Mouse (Mus musculus) heart, embryonic 11.5 days (tissue): ENCODE measurements around the gene Gm4559. TPM values are rescaled to one million over a fixed set of nuclear protein-coding genes. Genes with fewer than 3 reads are reported as not detected.
"Not testable (repeated sequence)": the region's sequence is repeated elsewhere in the genome, so short reads cannot be mapped to it uniquely, and the experiment has no call there.

Experiments used
- ATAC-seq: fragments of 200-750 bp; cut with Nextera tagmentation; replicated peaks from 2 replicates; pipeline ENCODE4 v1.8.0; 2017; ENCODE audit warnings: moderate library complexity; ENCODE audit not compliant: insufficient number of reproducible peaks, low FRiP score, low TSS enrichment
- H3K27ac ChIP-seq: fragments of 300-500 bp; sonication (generic); 2 replicates; pipeline ENCODE4 v1.5.1; 2014; ENCODE audit warnings: mild to moderate bottlenecking, low read depth, low read length
- H3K27me3 ChIP-seq: fragments of 300-500 bp; sonication (generic); 2 replicates; pipeline ENCODE4 v1.6.1; 2014; ENCODE audit warnings: mild to moderate bottlenecking, low read length, mixed read lengths; ENCODE audit not compliant: control insufficient read depth, insufficient read depth
- H3K36me3 ChIP-seq: fragments of 300-500 bp; sonication (generic); 2 replicates; pipeline ENCODE4 v1.6.1; 2014; ENCODE audit warnings: mild to moderate bottlenecking, low read length, moderate library complexity, mixed read lengths; ENCODE audit not compliant: control insufficient read depth, insufficient read depth
- H3K4me1 ChIP-seq: fragments of 300-500 bp; sonication (generic); 2 replicates; pipeline ENCODE4 v1.6.1; 2014; ENCODE audit warnings: low read length; ENCODE audit not compliant: control insufficient read depth, insufficient read depth
- H3K4me2 ChIP-seq: fragments of 300-500 bp; sonication (generic); 2 replicates; pipeline ENCODE4 v1.6.1; 2014; ENCODE audit warnings: mild to moderate bottlenecking, moderate library complexity
- H3K4me3 ChIP-seq: fragments of 300-500 bp; sonication (generic); 2 replicates; pipeline ENCODE4 v1.5.1; 2014; ENCODE audit warnings: low read depth, low read length
- H3K9ac ChIP-seq: fragments of 300-500 bp; sonication (generic); 2 replicates; pipeline ENCODE4 v1.6.1; 2014; ENCODE audit warnings: mild to moderate bottlenecking, low read depth, low read length, moderate library complexity
- H3K9me3 ChIP-seq: fragments of 300-500 bp; sonication (generic); replicated peaks from 2 replicates; pipeline ENCODE4 v1.6.1; 2016; ENCODE audit warnings: low read length; ENCODE audit not compliant: control insufficient read depth
- WGBS: fragments of 180-500 bp; shearing (Covaris S2); extraction: QIAGEN DNeasy Blood & Tissue Kit; methylation state at CpG from one replicate; pipeline ENCODE4 v1.1.7; 2014; ENCODE audit not compliant: insufficient replicate concordance; 5-methylcytosine and 5-hydroxymethylcytosine counted together
- polyA plus RNA-seq: library from polyadenylated mRNA; unstranded; fragments of >200 nt; fragmentation: Nextera tagmentation; extraction: Ambion mirVana; gene quantifications from 2 replicates; pipeline ENCODE4 v1.2.1, GENCODE M21; 2014

Gene Gm4559
- polyA plus RNA-seq, 1 experiment from 2014 or later, result not detected

DNA sequence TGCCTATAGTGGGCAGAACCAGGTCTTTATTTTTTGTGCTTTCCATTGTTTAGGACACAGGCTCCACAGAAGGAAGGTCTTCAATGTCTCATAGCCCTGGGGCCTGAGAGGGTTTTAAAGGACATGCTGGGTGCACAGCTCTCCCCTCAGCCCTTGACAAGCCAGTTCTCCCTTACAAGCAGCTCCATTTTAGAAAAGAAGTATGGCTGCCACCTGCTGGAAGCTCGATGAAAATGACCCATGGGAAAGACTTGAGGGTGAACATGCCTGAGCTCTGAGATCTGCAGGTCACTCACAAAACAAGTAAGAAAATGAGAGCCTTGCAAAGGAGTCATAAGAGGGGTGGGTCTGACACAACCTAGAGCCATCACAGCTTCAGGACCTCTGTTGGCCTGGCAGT is 24.3 kb downstream of the Gm4559 start:
- WGBS, result 0% methylated on average over 1 of the region's 1 CpGs
- H3K4me3 ChIP-seq, result no peak overlapping the region
- H3K4me2 ChIP-seq, result no peak overlapping the region
- no peaks in the 10 kb centered on the region for H3K9me3 ChIP-seq
- H3K27ac ChIP-seq, result no peak overlapping the region
- no peaks in the 10 kb centered on the region for H3K27me3 ChIP-seq
- no peaks in the 10 kb centered on the region for H3K4me1 ChIP-seq
- no peak for ATAC-seq
- no peaks in the 10 kb centered on the region for H3K36me3 ChIP-seq
- H3K9ac ChIP-seq, result no peak overlapping the region

DNA sequence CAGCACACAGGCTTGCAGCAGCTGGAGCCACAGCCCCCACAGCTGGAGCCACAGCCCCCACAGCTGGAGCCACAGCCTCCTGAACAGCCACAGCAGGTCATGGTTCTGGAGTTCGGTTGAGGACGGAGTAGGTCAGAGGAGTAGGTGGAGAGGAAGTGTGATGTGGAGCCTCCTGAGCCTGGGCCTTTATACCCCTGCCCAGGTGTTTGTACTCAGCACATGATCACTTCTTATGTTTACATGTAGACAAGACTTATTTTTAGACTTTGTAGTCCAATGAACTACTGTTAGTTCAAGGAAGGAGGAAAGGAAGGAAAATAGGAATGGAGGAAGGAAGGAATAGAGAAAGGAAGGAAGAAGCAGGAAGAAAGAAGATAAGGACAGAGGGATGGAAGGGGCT is 33.2 kb downstream of the Gm4559 start, which contains the start of gene Gm40460:
TSS of gene Gm40460 (minus strand) at position 101 of the 400 bp plus-strand sequence.
- Histone ChIP-seq H3K27ac (no peak within 1 kb of the TSS), H3K36me3 (no peaks in the 10 kb centered on the region), H3K4me1 (no peaks in the 10 kb centered on the region), H3K4me3 (no peak within 1 kb of the TSS), H3K27me3 (peaks cover 2% of the 10 kb centered on the region; the same call in 1 of the 2 replicates), H3K9me3 (peaks cover 3% of the 10 kb centered on the region; the same call in 1 of the 2 replicates), H3K9ac (no peak within 1 kb of the TSS), H3K4me2 (no peak within 1 kb of the TSS)
- ATAC-seq, result no peak
- 35% methylated on average over 2 of the region's 2 CpGs for WGBS

DNA sequence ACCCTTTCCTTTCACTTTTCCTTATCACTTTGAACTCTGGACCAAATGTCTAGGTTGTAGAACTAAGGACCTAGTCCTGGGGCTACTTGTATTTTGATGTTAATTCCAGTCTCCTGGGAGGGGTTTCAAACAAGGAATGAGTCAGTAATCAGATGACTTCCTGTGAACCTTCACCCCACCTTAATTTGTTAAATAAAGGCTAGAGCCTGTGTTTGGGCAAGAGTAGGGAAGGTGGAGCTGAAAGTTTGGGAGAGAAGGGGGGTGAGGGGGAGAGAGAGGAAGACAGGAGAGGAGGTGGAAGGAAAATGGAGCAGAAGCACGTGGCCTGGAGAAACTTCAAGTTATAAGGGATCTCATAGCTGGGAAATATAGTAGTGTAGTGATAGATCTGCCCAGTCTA is 42.6 kb downstream of the Gm4559 start:
- ATAC-seq, result no peak
- no peaks in the 10 kb centered on the region for H3K27me3 ChIP-seq
- no peak overlapping the region for H3K4me3 ChIP-seq
- H3K9ac ChIP-seq, result no peak overlapping the region
- peaks cover 7% of the 10 kb centered on the region for H3K9me3 ChIP-seq
- WGBS, result 37% methylated on average over 1 of the region's 1 CpGs
- no peak overlapping the region for H3K27ac ChIP-seq
- no peak overlapping the region for H3K4me2 ChIP-seq
- no peaks in the 10 kb centered on the region for H3K36me3 ChIP-seq
- H3K4me1 ChIP-seq, result no peaks in the 10 kb centered on the region

DNA sequence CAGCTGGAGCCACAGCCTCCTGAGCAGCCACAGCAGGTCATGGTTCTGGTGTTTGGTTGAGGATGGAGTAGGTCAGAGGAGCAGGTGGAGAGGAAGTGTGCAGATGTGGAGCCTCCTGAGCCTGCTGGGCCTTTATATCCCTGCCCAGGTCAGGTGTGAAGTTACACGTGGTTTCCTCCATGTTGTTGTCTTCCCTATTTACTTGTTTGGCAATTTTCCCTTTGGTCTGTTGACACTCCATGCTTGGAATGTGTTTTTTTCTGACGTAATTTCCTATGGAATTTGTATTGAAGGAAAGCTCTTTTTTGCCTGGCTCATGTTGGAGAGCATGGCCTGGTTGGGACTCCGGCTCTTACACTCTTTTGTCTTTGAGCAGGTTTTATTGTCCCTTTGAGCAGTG is 44.3 kb downstream of the Gm4559 start, which contains the start of gene Krtap5-5:
TSS of gene Krtap5-5 (minus strand) at position 101 of the 400 bp plus-strand sequence.
- not testable (repeated sequence) for H3K9me3 ChIP-seq, ATAC-seq, H3K27ac ChIP-seq, H3K4me2 ChIP-seq, H3K4me1 ChIP-seq, H3K9ac ChIP-seq, H3K4me3 ChIP-seq, H3K36me3 ChIP-seq, H3K27me3 ChIP-seq
- WGBS, result 57% methylated on average over 3 of the region's 3 CpGs

DNA sequence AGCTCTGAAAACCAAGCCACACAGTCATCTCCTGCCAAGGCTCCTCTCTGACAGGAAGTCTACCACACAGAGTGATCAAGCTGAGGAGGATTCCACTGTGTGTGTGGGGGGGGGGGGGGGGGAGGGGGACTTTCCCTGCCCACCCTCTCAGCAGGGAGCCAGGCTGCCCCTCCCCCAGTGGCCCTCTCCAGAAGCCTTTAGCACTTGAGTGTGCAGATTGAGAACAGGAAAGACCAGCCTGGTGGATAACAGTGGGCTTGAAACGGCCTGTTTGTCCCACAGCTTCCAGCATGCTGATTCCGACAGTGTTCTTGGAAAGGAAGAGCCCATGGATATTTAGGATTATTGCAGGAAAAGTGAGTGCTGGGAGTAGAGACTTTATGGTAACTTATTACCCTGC is 49.6 kb downstream of the Gm4559 start:
- no peak for ATAC-seq
- H3K9ac ChIP-seq, result no peak overlapping the region
- H3K36me3 ChIP-seq, result no peaks in the 10 kb centered on the region
- no peak overlapping the region for H3K27ac ChIP-seq
- no peaks in the 10 kb centered on the region for H3K9me3 ChIP-seq
- no peaks in the 10 kb centered on the region for H3K27me3 ChIP-seq
- no peak overlapping the region for H3K4me2 ChIP-seq
- 10% methylated on average over 2 of the region's 2 CpGs for WGBS
- H3K4me1 ChIP-seq, result 0 out of 2 replicates have a peak, but pooled peaks cover 4% of the 10 kb centered on the region
- H3K4me3 ChIP-seq, result no peak overlapping the region

Other genes starting within 250 kb of the Gm4559 start
- gene Mob2, start 213.3 kb downstream of the Gm4559 start, polyA plus RNA-seq, result 48.3 and 50.3 TPM in 2 replicates
- gene Dusp8, start 178.5 kb downstream of the Gm4559 start, polyA plus RNA-seq, result 9.6 and 10.1 TPM in 2 replicates
- not detected in 2 replicates for gene Gm45618, start 153.6 kb downstream of the Gm4559 start, polyA plus RNA-seq
- not detected in 2 replicates for gene Gm39115, start 138.3 kb downstream of the Gm4559 start, polyA plus RNA-seq
- gene Gm45337, start 129.8 kb downstream of the Gm4559 start, polyA plus RNA-seq, result not detected in 2 replicates
- not detected in 2 replicates for gene Gm29735, start 117.2 kb downstream of the Gm4559 start, polyA plus RNA-seq
- not detected in 2 replicates for gene Gm4553, start 108.6 kb downstream of the Gm4559 start, polyA plus RNA-seq
- gene Krtap5-2, start 98.4 kb downstream of the Gm4559 start, polyA plus RNA-seq, result not detected in 2 replicates
- gene Gm10153, start 84.0 kb downstream of the Gm4559 start, polyA plus RNA-seq, result not detected in 2 replicates
- not detected in 2 replicates for gene Krtap5-3, start 73.0 kb downstream of the Gm4559 start, polyA plus RNA-seq
- not detected in 2 replicates for gene Gm7579, start 62.5 kb downstream of the Gm4559 start, polyA plus RNA-seq
- gene Krtap5-5, start 44.4 kb downstream of the Gm4559 start, polyA plus RNA-seq, result not detected in 2 replicates
- not detected in 2 replicates for gene Gm40460, start 33.3 kb downstream of the Gm4559 start, polyA plus RNA-seq
- gene Gm2431, start 16.0 kb downstream of the Gm4559 start, polyA plus RNA-seq, result not detected in 2 replicates
- not detected in 2 replicates for gene Krtap5-1, start 22.8 kb upstream of the Gm4559 start, polyA plus RNA-seq
- gene Krtap5-4, start 29.2 kb upstream of the Gm4559 start, polyA plus RNA-seq, result 0.26 TPM in 1 of 2 replicates, not detected in the other
- 7.6 and 8.3 TPM in 2 replicates for gene Ifitm10, start 99.4 kb upstream of the Gm4559 start, polyA plus RNA-seq
- 1.9 TPM in 1 of 2 replicates, not detected in the other for gene Gm49369, start 108.3 kb upstream of the Gm4559 start, polyA plus RNA-seq
- 378 and 446 TPM in 2 replicates for gene Ctsd, start 113.7 kb upstream of the Gm4559 start, polyA plus RNA-seq
- gene Syt8, start 160.5 kb upstream of the Gm4559 start, polyA plus RNA-seq, result 0.26 and 0.31 TPM in 2 replicates
- gene Tnni2, start 167.4 kb upstream of the Gm4559 start, polyA plus RNA-seq, result 46.1 and 51.6 TPM in 2 replicates
- 31.4 and 32.1 TPM in 2 replicates for gene Lsp1, start 186.4 kb upstream of the Gm4559 start, polyA plus RNA-seq
- gene Tnnt3, start 224.5 kb upstream of the Gm4559 start, polyA plus RNA-seq, result 16.0 and 16.3 TPM in 2 replicates